Mouse (Mus musculus): ENCODE data around the gene Mink1. TPM values are rescaled to one million over a fixed set of nuclear protein-coding genes. Genes with fewer than 3 reads are reported as not detected.

Gene Mink1
- total RNA-seq, 4 experiments from 2014 or later = 50.6 to 90.5 (median 71.2) TPM

- no peak for DNase-seq
Measured at GRCm38 (mm10) chr11:70594253-70594989, 31.7 kb downstream of the Mink1 start.

GRCm38 (mm10) chr11:70595638-70596037 lies 33.0 kb downstream of the Mink1 start:
- no peak for DNase-seq

- DNase-seq = no peak
Measured at GRCm38 (mm10) chr11:70596094-70596493, 33.4 kb downstream of the Mink1 start.

- no peak for DNase-seq
Measured at GRCm38 (mm10) chr11:70597301-70597700, 34.6 kb downstream of the Mink1 start.

- no peak for DNase-seq
Measured at GRCm38 (mm10) chr11:70598451-70598953, 35.8 kb downstream of the Mink1 start.

- DNase-seq = peak; percentile 63
Measured at GRCm38 (mm10) chr11:70605024-70605566, 42.4 kb downstream of the Mink1 start.

- DNase-seq = no peak
Measured at GRCm38 (mm10) chr11:70606717-70607116, 44.0 kb downstream of the Mink1 start.

GRCm38 (mm10) chr11:70607611-70608010 lies 44.9 kb downstream of the Mink1 start:
- no peak for DNase-seq

GRCm38 (mm10) chr11:70608381-70609066 lies 45.8 kb downstream of the Mink1 start:
- DNase-seq = no peak

GRCm38 (mm10) chr11:70610752-70611151 lies 48.1 kb downstream of the Mink1 start:
- DNase-seq = no peak

GRCm38 (mm10) chr11:70612505-70612904 lies 49.8 kb downstream of the Mink1 start:
- DNase-seq = no peak

GRCm38 (mm10) chr11:70615074-70615473 lies 52.4 kb downstream of the Mink1 start:
- peak; percentile 53 for DNase-seq

GRCm38 (mm10) chr11:70615516-70616093 lies 52.9 kb downstream of the Mink1 start, which contains the start of gene 4930544D05Rik:
Gene 4930544D05Rik (plus strand): TSS chr11:70615848.
- DNase-seq = no peak

GRCm38 (mm10) chr11:70619101-70619500 lies 56.4 kb downstream of the Mink1 start, which contains the start of gene Chrne:
Gene Chrne (minus strand): TSS chr11:70619216.
- no peak for DNase-seq

GRCm38 (mm10) chr11:70621972-70622814 lies 59.5 kb downstream of the Mink1 start:
- DNase-seq = no peak

GRCm38 (mm10) chr11:70623053-70623742 lies 60.5 kb downstream of the Mink1 start:
- no peak for DNase-seq

GRCm38 (mm10) chr11:70625473-70625872 lies 62.8 kb downstream of the Mink1 start:
- no peak for DNase-seq

GRCm38 (mm10) chr11:70626877-70627276 lies 64.2 kb downstream of the Mink1 start:
- DNase-seq = no peak

- no peak for DNase-seq
Measured at GRCm38 (mm10) chr11:70628431-70628830, 65.8 kb downstream of the Mink1 start.

- no peak for DNase-seq
Measured at GRCm38 (mm10) chr11:70629557-70629956, 66.9 kb downstream of the Mink1 start.

GRCm38 (mm10) chr11:70630129-70630528 lies 67.4 kb downstream of the Mink1 start:
- DNase-seq = no peak

Data from adrenal gland, adult 8-10 months (tissue).